Mouse (Mus musculus): ENCODE results near the gene Itgb5.

DNA sequence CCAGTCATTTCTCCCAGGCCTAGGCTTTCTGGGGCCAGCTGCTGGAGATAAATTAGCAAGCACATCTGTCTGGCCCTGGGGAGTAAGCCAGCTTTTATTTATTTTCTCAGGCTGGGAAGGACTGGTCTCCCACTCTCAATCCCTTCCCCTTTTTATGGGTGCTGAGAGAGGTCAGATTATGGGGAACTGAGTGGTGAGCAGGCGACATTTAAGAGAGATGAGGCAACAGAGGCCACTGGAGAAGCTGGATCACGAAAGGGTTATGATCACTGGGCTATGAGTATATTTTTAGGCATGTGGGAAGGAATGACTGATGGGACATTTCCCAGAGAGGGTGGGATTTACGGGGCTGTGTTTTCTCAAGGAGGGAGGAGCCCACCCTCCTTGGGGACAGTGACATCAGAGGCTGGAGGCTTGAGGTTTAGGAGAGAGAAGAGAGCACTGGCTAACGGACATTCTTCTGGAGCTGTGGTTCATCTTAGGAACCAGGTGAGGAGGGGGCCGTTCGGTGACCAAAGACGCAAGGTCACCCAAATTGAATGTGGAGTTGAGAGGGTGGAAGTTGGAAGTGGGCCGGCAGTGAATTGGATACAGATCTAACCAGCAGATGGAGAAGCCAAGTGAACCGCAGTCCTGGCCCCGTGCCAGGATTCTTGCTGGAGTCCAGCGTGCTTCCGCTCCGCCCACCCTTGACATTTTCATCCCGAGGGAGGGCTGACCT lies 62.3 kb downstream of the Itgb5 start:
- TF ChIP-seq POLR2A (IDR thresholded peaks at IDR 0.05; ENCODE audit: extremely low read depth, insufficient read depth, low read length) (no peak), CTCF (IDR thresholded peaks at IDR 0.05; ENCODE audit: extremely low read depth, insufficient read depth, low read length) (no peak)
